26 mouse cellular contexts compared by ENCODE assay signal in genomic region chr11:17733075-17733474, GRCm38 (mm10).
"Had no signal": no experiment of that assay in that cellular context is flagged by ENCODE, and none has a peak within 500 bp of the region (broad histone marks: within the 10 kb centered on the region; RNA-seq: fewer than 3 reads in every experiment).

No protein-coding gene starts in this region.

- H3K9ac ChIP-seq: embryonic facial prominence, embryonic 12.5 days; embryonic facial prominence, embryonic 13.5 days; embryonic facial prominence, embryonic 15.5 days; forebrain, embryonic 12.5 days; forebrain, embryonic 13.5 days; forebrain, embryonic 15.5 days; forebrain, postnatal 0 days had no signal

- H3K4me1 ChIP-seq: embryonic facial prominence, embryonic 10.5 days; embryonic facial prominence, embryonic 12.5 days; embryonic facial prominence, embryonic 15.5 days; forebrain, embryonic 10.5 days; forebrain, embryonic 12.5 days; forebrain, embryonic 13.5 days; forebrain, embryonic 15.5 days; heart, embryonic 10.5 days had no signal

- H3K27me3 ChIP-seq: embryonic facial prominence, embryonic 12.5 days; embryonic facial prominence, embryonic 13.5 days; embryonic facial prominence, embryonic 15.5 days; forebrain, embryonic 12.5 days; forebrain, embryonic 13.5 days; forebrain, embryonic 15.5 days had no signal

- H3K4me2 ChIP-seq: embryonic facial prominence, embryonic 12.5 days; embryonic facial prominence, embryonic 13.5 days; embryonic facial prominence, embryonic 15.5 days; forebrain, embryonic 12.5 days; forebrain, embryonic 13.5 days; forebrain, embryonic 15.5 days had no signal

- H3K9me3 ChIP-seq: embryonic facial prominence, embryonic 10.5 days; embryonic facial prominence, embryonic 12.5 days; embryonic facial prominence, embryonic 13.5 days; embryonic facial prominence, embryonic 15.5 days; forebrain, embryonic 10.5 days; forebrain, embryonic 12.5 days; forebrain, embryonic 13.5 days; forebrain, embryonic 15.5 days; heart, embryonic 10.5 days had no signal

- H3K4me3 ChIP-seq: embryonic facial prominence, embryonic 10.5 days; embryonic facial prominence, embryonic 12.5 days; embryonic facial prominence, embryonic 13.5 days; embryonic facial prominence, embryonic 15.5 days; erythroblast, embryonic 14.5 days; forebrain, embryonic 10.5 days; forebrain, embryonic 12.5 days; forebrain, embryonic 13.5 days; forebrain, embryonic 15.5 days; gastrocnemius, adult 2 months; heart, adult 2 months; heart, embryonic 10.5 days had no signal

- H3K36me3 ChIP-seq: embryonic facial prominence, embryonic 10.5 days; embryonic facial prominence, embryonic 12.5 days; embryonic facial prominence, embryonic 13.5 days; embryonic facial prominence, embryonic 15.5 days; forebrain, embryonic 10.5 days; forebrain, embryonic 12.5 days; forebrain, embryonic 15.5 days; heart, embryonic 10.5 days had no signal

- H3K27ac ChIP-seq: embryonic facial prominence, embryonic 10.5 days; embryonic facial prominence, embryonic 12.5 days; embryonic facial prominence, embryonic 13.5 days; embryonic facial prominence, embryonic 15.5 days; forebrain, embryonic 10.5 days; forebrain, embryonic 12.5 days; forebrain, embryonic 13.5 days; forebrain, embryonic 15.5 days; gastrocnemius, adult 2 months; heart, adult 2 months; heart, embryonic 10.5 days had no signal

- DNase-seq: cerebellum, adult 9-10 months; cerebellum, adult 9-11 months; cerebellum, postnatal 10 days; cerebellum, postnatal 14 days; cerebellum, postnatal 25 days; cerebellum, postnatal 36 days; embryo, embryonic 11 days; forebrain, postnatal 0 days; gastrocnemius, adult 2 months; gastrocnemius, postnatal 10 days; gastrocnemius, postnatal 14 days; gastrocnemius, postnatal 25 days; gastrocnemius, postnatal 36 days; heart, adult 11 months; heart, adult 18-20 months; heart, adult 2 months had no signal
